Mouse (Mus musculus) heart, postnatal 0 days (tissue): ENCODE data around the gene Ndrg2.

ENCODE experiments used
- CTCF ChIP-seq: IDR thresholded peaks from 2 replicates; pipeline ENCODE4 v1.5.1; 2016; ENCODE audit warnings: antibody characterized with exemption, control low read depth, low read depth
- EP300 ChIP-seq: IDR thresholded peaks from 2 replicates; pipeline ENCODE4 v1.6.1; 2016; ENCODE audit warnings: antibody characterized with exemption, low read depth

DNA sequence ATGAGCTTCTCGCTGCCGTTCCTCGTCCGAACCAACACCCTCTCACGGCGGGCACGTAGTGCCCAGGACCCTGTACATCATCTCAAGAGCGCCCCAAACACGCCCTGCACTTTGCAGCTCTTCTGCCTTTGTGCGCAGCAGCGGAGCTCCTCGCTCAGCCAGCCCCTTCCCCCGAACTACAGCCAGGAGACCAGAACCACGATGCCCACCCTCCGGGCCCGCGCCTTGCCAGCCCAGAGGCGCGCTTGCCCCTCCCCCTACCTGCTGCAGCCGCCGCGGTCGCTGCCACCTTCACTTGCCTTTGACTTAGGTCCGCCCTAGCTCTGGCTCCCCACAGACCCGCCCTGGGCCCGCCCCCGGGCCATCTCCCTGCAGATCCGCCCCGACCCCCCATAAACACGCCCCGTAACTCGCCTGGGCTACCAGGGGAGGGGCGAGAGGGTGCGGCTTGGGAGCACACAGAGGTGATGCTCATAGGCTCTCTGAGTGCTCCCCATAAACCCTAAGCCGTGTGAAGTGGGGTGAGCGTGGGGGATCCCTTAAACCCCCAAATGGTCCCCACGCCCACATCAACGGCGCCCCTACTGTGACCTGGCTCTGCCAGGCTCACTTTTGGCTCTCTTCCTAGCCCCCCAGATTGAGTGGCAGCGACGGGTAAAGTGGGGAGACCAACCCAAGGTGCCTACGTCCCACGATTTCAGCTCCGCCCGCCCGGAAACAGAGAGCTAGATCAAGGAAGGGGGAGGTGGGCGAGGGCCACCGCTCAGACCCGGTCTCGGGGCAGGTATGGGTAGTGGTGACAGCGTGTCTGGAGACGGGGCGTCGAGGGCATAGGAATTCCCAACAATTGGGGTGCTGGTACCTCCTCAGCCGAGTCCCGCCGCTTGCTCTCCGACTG, 647 bp downstream of the Ndrg2 start:
- TF ChIP-seq CTCF (no peak), EP300 (no peak)
